Mouse (Mus musculus): ENCODE results near the gene Irak2.

Gene Irak2

GRCm38 (mm10) chr6:113638302-113639040 is at the start of gene Irak2:
Gene Irak2, plus strand, starts transcription at chr6:113638467.
- peak; percentile 94 for DNase-seq (ENCODE audit: extremely low read depth, insufficient read length, low spot score)

- DNase-seq (ENCODE audit: extremely low read depth, insufficient read length, low spot score): no peak
These were observed 45.6 kb upstream of the Irak2 start for GRCm38 (mm10) chr6:113592637-113593036.

GRCm38 (mm10) chr6:113597945-113598344 is 40.3 kb upstream of the Irak2 start:
- DNase-seq (ENCODE audit: extremely low read depth, insufficient read length, low spot score): no peak

- no peak for DNase-seq (ENCODE audit: extremely low read depth, insufficient read length, low spot score)
These were observed 38.4 kb upstream of the Irak2 start for GRCm38 (mm10) chr6:113599833-113600232.

GRCm38 (mm10) chr6:113600543-113601139 is 37.6 kb upstream of the Irak2 start, which contains the start of gene Fancd2os:
Gene Fancd2os, minus strand, starts transcription at chr6:113600715.
- DNase-seq (ENCODE audit: extremely low read depth, insufficient read length, low spot score): no peak

GRCm38 (mm10) chr6:113602821-113603220 is 35.4 kb upstream of the Irak2 start:
- DNase-seq (ENCODE audit: extremely low read depth, insufficient read length, low spot score): peak; percentile 39

GRCm38 (mm10) chr6:113603993-113604392 is 34.3 kb upstream of the Irak2 start:
- DNase-seq (ENCODE audit: extremely low read depth, insufficient read length, low spot score): no peak

- DNase-seq (ENCODE audit: extremely low read depth, insufficient read length, low spot score): peak; percentile 97
These were observed 33.6 kb upstream of the Irak2 start, which contains the start of gene Brk1 for GRCm38 (mm10) chr6:113604432-113605223. Gene Brk1, plus strand, starts transcription at chr6:113604772.

GRCm38 (mm10) chr6:113605224-113605545 is 33.1 kb upstream of the Irak2 start:
- DNase-seq (ENCODE audit: extremely low read depth, insufficient read length, low spot score): no peak

- DNase-seq (ENCODE audit: extremely low read depth, insufficient read length, low spot score): no peak
These were observed 29.4 kb upstream of the Irak2 start for GRCm38 (mm10) chr6:113608871-113609270.

GRCm38 (mm10) chr6:113609293-113609692 is 29.0 kb upstream of the Irak2 start:
- no peak for DNase-seq (ENCODE audit: extremely low read depth, insufficient read length, low spot score)

GRCm38 (mm10) chr6:113612258-113612969 is 25.9 kb upstream of the Irak2 start:
- DNase-seq (ENCODE audit: extremely low read depth, insufficient read length, low spot score): no peak

- DNase-seq (ENCODE audit: extremely low read depth, insufficient read length, low spot score): no peak
These were observed 24.1 kb upstream of the Irak2 start for GRCm38 (mm10) chr6:113614152-113614551.

- DNase-seq (ENCODE audit: extremely low read depth, insufficient read length, low spot score): no peak
These were observed 23.3 kb upstream of the Irak2 start for GRCm38 (mm10) chr6:113614997-113615396.

- no peak for DNase-seq (ENCODE audit: extremely low read depth, insufficient read length, low spot score)
These were observed 22.8 kb upstream of the Irak2 start for GRCm38 (mm10) chr6:113615489-113615888.

- DNase-seq (ENCODE audit: extremely low read depth, insufficient read length, low spot score): peak; percentile 47
These were observed 14.9 kb upstream of the Irak2 start for GRCm38 (mm10) chr6:113623386-113623785.

- DNase-seq (ENCODE audit: extremely low read depth, insufficient read length, low spot score): peak; percentile 95
These were observed 14.1 kb upstream of the Irak2 start, which contains the start of gene Vhl for GRCm38 (mm10) chr6:113623941-113624751. Gene Vhl, plus strand, starts transcription at chr6:113623959.

GRCm38 (mm10) chr6:113624989-113625770 is 13.1 kb upstream of the Irak2 start:
- DNase-seq (ENCODE audit: extremely low read depth, insufficient read length, low spot score): peak; percentile 31

- no peak for DNase-seq (ENCODE audit: extremely low read depth, insufficient read length, low spot score)
These were observed 7.9 kb upstream of the Irak2 start for GRCm38 (mm10) chr6:113630322-113630721.

Measured in 3134 (cell line).